Mouse (Mus musculus): ENCODE measurements around the gene Cntn1. TPM values are rescaled to one million over a fixed set of nuclear protein-coding genes. Genes with fewer than 3 reads are reported as not detected.

The Cntn1 gene
- under 1 TPM in 1 of 2 experiments, not detected in 1; 0.29 TPM for polyA plus RNA-seq (2017; shearing (Covaris generic))

GRCm38 (mm10) chr15:92050996-92051352, at the start of gene Cntn1:
Gene Cntn1, plus strand, starts transcription at chr15:92051165.
- no peak for ATAC-seq

GRCm38 (mm10) chr15:92001431-92001830, 49.5 kb upstream of the Cntn1 start:
- no peak for ATAC-seq

GRCm38 (mm10) chr15:92012165-92013083, 38.5 kb upstream of the Cntn1 start:
- no peak for ATAC-seq

GRCm38 (mm10) chr15:92034111-92034510, 16.9 kb upstream of the Cntn1 start:
- no peak for ATAC-seq

GRCm38 (mm10) chr15:92042538-92042937, 8.4 kb upstream of the Cntn1 start:
- ATAC-seq, result no peak

DNA sequence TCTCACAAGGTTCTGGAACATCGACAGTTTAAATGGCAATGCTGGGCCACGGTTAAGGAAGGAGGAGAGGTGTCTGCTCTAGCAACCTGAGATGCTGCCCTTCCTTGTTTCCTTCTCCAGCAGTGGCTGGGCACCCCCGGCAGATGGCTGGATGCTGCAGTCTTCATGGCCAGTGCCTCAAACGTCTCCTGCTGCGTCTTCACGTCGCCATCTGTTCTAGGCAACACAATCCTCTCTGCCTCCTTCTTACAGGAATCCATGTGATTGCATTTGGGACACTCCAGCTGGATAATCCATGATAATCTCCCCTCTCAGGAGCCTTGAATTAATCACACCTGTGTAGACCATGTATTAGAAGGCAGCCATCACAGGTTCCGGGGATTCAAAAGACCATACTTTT, 4.9 kb upstream of the Cntn1 start:
- no peak for ATAC-seq

- no peak for ATAC-seq
These were observed 2.9 kb upstream of the Cntn1 start for GRCm38 (mm10) chr15:92048031-92048430.

DNA sequence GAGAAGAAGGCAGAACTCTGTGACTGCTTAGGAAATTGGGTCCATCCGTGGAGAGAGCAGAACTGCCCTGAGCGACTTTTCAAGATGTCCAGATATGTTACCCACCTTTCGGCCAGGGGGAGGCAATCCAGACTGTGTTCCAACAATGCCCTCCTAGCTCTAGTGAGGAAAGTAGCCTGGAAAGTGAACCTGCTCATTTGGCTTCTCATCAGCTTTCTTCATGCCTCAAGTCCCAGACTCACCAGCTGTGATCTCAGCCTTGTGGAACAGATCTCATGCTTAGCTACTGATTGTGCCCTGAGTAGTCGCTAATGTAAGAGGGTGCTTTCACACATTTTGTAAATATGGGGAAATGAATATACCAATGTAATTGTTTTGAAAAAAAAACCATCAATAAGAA, 2.4 kb upstream of the Cntn1 start:
- no peak for ATAC-seq

DNA sequence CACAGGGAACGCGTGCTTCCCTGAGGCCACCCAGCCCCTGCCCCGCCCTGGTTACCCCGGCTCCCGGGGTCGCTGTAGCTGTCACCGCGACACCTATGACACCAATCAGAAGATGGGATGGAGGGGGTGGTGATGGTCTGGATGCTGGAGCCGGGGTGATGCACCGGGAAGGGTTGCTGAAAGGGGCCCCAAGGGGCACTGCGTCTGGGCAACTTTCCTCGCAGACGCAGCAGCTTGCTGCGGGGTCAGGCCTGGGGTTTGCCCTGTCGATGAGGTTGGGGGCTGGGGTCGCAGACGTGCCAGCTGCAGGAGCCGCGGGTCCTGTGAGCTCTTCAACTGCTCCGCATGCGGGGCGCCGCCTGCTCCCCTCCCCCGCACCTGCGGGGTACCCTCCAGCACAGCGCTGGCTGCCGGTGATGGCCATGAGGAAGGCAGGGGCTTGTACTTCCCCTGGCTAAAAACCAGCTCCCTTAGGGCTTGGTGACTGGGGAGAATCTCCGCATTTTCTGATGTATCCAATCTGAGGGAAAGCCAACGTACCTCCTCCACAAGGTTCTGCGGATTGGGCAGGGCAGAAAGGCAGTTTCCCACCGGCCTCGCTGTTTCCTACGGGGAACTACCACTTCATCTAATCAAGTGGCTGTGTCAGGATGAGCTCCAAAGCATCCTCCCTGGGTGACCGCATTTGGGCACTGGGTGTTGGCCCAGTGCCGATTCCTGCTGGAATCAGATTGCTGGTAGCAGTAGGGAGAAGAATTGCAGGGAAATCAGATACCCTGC, 578 bp downstream of the Cntn1 start:
- ATAC-seq, result no peak

GRCm38 (mm10) chr15:92052133-92052463, 1.1 kb downstream of the Cntn1 start:
- no peak for ATAC-seq

DNA sequence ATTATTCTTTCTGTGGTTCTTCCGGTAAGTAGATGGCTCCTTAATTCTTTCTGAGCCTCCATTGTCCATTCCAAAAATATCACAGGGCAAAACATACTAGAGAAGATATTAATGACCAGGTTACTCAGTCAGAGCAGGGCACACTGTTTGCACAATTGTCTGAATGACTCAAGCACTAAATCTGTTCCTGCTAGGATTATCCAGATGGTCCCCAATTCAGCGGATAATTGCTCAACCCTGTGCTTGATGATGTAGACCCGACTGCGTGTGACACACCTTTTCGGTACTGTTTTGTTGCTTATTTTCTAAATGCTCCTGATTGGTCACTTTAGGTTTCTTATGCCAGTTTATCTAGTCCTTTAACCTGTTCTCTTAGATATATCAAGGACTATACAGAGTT, 6.6 kb downstream of the Cntn1 start:
- no peak for ATAC-seq

- ATAC-seq, result no peak
These were observed 10.0 kb downstream of the Cntn1 start for GRCm38 (mm10) chr15:92060986-92061385.

DNA sequence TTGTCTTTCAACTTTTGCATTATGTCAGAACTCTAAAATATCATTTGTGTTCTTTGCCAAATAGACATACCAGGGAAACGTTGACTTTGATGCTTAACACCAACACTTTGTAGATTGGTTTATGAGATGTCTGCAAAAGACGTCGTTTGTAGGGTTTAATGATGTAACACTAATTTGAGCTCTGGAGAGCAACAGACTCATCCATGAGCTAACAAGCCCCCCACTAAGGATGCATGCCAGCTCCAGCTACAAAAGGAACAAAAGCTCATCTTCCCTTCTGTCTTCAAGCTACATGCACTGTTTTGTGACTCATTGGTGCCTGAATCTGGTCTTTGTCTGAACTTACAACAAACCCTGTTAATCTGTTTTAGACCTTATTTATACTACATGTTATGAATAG, 28.5 kb downstream of the Cntn1 start:
- no peak for ATAC-seq

DNA sequence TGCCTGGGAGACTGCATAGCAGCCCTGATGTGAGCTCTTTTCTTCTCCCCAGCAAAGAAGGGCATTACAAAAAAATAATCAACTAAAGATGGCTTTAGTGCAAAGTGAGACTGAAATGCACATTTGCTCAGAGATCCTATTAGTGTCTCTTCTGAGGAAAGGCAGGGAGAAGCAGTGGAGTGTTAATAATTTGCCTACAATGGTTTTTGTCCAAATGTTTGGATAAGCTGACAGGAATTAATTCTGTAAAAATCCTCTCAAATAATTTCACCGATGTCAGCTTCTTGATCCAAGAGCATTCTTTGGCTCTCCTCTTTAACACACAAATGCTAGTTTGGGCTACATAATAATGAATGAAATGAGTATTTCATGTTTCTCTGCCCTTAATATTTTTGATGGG, 34.9 kb downstream of the Cntn1 start:
- no peak for ATAC-seq

GRCm38 (mm10) chr15:92087691-92088286, 36.8 kb downstream of the Cntn1 start:
- ATAC-seq, result no peak

- ATAC-seq, result no peak
These were observed 39.8 kb downstream of the Cntn1 start for GRCm38 (mm10) chr15:92090787-92091186.

DNA sequence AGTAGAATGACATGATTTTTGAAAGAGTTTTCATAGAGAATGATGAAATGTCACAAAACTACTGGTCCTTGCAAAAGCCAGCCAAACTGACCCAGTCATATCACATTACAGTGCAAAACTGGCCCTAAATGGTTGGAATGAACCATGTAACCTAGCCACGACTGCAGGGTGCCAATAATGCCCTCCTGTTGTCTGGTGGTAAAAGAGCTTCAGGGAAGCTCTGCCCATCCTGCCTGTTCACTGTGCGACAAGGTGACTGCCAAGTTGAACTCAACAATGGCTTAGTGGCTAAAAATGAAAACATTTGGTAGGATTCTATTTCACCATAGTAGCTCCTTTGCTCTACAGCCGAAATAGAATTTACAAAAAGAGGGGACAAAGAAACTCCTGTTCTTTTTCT, 41.1 kb downstream of the Cntn1 start:
- ATAC-seq, result no peak

- ATAC-seq, result no peak
These were observed 48.6 kb downstream of the Cntn1 start for GRCm38 (mm10) chr15:92099410-92100174.

DNA sequence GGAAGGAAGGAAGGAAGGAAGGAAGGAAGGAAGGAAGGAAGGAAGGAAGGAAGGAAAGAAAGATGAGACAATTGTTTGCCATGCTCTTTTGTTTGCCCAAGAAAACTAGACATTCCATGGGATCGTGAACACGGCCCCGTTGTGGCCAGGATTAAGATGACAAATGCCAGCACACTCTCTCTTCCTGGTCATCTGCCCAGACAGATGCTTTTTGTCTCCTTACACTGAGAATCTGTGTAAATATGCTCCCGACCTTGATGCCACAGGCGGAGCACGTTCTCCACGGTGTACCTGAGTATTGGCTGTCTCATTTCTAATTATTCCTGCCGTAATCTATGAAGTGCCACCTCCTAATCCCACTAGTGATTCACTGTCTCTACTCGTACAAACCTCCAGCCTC, 51.0 kb downstream of the Cntn1 start:
- no peak for ATAC-seq

DNA sequence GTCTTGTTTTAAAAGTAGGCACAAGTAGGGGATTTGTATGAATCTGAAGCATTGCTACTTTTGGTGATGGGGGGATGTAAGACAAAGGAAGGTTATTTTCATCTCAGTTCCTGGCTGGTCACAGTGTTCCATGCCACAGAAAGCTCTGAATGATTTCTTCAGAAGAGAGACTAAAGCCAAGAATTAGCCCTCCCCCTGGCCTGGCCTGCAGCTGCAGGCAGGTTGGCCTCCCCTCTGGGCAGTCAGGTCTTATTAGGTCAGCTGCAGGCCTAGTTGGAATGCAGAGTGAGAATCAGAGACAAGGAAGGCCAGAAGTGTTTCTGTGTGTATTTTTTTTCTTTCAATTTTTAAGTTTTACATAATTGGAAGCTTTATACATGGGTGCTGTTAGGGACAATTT, 61.5 kb downstream of the Cntn1 start:
- ATAC-seq, result no peak

DNA sequence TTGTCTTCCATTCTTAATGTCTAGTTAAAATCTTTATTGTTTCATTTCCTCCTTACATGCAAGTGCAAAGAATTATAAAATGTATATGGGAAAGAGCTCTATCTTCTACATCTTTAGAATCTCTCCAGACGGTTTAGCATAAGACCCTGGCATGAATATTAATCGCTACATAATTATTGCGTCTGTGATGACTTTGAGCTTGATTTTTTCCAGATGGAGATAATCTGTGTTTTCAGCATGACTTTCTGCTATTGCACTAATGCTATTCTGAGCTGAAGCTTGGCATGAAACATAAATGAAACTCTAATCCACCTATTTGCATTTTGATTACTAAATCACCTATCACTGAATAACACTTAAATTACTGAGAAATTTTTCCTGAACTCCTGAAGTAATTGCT, 82.0 kb downstream of the Cntn1 start:
- no peak for ATAC-seq

DNA sequence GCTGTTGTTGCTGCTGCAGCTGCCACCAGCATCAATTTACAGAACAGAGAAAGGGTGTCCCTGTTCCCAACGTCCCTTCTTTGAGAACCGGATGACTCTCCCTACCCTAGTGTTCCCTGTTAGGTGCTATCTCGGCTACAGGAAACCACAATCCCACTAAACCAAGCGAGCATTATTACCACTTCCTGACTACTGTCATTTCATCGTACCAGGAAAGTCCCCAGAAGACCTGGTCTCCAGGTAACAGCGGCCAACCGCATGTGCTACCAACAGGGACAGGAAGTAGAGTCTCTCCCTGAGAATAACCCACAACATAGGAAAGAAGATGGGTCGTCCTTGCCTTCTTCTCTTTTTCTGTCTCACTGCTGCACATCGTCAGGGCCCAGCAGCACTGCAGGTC, 83.3 kb downstream of the Cntn1 start:
- ATAC-seq, result peak; percentile 73

DNA sequence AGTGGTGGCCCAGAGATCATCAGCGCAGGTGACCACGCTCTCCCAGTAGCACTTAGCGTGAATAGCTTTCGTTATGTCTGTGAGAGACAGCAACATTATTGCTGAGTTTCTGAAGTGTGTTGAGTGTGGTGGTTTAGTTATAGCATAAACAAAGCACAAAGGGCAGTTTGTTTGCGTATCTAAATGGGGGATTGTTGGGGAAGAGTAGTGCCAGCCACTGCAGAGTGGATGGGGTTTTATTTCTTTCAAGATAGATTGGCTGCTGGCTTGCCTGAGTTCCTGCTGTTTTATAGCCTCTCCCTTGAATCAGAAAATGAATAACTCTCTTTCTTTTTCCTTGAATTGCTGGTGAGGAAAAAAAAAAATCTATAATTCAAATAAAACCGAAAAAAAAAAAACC, 86.1 kb downstream of the Cntn1 start:
- ATAC-seq, result no peak

Data from activated CD4-positive, CD25-positive, alpha-beta regulatory T cell, adult 4 months (primary cell).